Mouse (Mus musculus): ENCODE measurements around the gene Olfr117.
"Not testable (repeated sequence)": the region's sequence is repeated elsewhere in the genome, so short reads cannot be mapped to it uniquely, and the experiment has no call there.

Olfr117 gene

GRCm38 (mm10) chr17:37663682-37664081, at the start of gene Olfr117:
Gene Olfr117 (minus strand): TSS chr17:37663782.
- no peak for DNase-seq (ENCODE audit: low read depth)

GRCm38 (mm10) chr17:37696264-37696663, 32.7 kb upstream of the Olfr117 start, which contains the start of gene Olfr119:
Gene Olfr119 (plus strand): TSS chr17:37696564.
- DNase-seq (ENCODE audit: low read depth) = not testable (repeated sequence)

- no peak for DNase-seq (ENCODE audit: low read depth)
These were observed 3.1 kb upstream of the Olfr117 start, which contains the start of gene Olfr118 for GRCm38 (mm10) chr17:37666688-37667087. Gene Olfr118 (plus strand): TSS chr17:37666988.

- DNase-seq (ENCODE audit: low read depth) = no peak
These were observed 36.6 kb downstream of the Olfr117 start, which contains the start of the genes Olfr115 and Olfr116 for GRCm38 (mm10) chr17:37627009-37627408. Gene Olfr115 (minus strand): TSS chr17:37627109. Gene Olfr116 (minus strand): TSS chr17:37627199.
